Mouse (Mus musculus) CD4-positive helper T cell, adult 2 months (primary cell): ENCODE measurements around the gene Mark2.
"Not testable (repeated sequence)": the region's sequence is repeated elsewhere in the genome, so short reads cannot be mapped to it uniquely, and the experiment has no call there.

Source experiments
- DNase-seq: peaks from one replicate; pipeline ENCODE4 v3.0.0-alpha.2; 2012; ENCODE audit warnings: low read depth, missing footprints, low spot score

Gene Mark2

DNA sequence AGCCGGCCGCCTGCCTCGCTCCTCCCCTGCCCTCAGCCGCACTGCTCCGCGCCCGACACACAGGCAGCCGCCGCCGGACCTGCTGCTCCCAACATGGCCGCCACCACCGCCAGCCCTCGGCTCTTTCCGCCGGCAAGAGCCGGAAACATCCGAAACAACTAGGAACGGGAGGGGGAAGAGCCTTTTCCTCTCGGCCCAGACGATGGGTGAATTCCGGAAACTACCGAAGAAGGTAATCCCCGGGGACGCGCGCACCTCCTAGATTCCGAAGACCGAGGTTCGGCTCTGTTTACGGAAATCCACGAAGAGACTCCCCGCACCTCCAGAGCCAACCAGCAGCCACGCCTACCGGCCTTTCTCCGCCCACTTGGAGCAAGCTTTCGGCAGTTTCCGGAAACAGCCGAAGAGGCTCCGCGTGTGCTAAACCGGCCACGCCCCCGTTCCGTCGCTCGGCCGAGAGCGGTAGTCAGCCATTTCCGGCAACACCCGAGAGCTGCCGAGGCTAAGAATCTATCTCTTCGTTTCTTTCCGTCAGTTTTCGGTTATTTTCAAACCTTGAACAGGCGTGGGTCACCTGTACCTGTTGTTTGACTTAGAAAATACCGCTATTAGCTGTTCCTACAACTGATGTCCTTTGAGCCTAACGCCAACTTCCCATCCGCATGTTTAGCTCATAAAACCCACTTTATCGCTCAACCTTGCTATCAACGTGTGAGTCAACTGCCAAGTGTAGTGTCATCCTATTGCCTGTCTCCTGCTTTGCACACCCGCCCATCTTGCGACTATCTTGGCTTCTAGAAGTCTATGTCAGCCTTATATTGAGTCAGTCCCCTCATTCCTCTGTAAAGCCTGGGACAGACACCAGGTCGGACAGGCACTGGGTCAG is at the start of gene Mark2:
Gene Mark2 (minus strand): TSS at position 349 of the 886 bp plus-strand sequence.
- DNase-seq: peak; percentile 99

DNA sequence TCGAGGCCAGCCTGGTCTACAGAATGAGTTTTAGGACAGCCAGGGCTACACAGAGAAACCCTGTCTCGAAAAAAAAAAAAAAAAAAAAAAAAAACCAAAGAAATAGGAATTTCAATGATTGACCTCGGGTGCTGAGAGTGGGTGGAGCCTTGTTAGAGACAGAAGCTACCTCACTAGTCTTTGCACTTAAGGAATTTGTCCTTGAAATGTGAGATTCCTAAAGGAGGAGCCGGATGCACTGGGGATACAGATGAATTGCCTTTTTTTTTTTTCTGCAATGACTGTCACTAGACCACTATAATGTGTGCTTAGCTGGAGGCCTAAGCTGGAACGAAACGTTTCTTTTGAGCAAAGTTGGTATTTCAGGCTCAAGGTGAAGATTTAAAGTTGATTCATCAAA is 46.8 kb upstream of the Mark2 start:
- no peak for DNase-seq

DNA sequence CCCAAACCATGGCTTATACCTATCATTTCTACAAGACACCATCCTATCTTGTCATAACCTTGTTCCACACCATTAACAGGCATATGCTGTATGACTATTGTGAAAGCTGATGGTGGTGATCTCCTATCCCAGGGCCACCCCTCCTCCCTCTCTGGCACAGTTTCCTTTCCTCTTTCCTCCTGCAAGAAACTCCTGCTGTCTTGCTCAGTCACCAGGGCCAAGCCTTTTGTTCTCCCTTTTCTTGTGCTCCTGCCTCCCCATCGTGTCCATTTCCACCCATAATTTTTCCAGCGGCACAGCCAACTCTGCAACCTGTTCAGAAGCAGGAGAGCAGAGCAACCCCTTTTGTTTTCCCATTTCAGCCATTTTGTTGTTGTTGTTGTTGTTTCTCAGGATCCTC is 44.4 kb upstream of the Mark2 start:
- DNase-seq: no peak

DNA sequence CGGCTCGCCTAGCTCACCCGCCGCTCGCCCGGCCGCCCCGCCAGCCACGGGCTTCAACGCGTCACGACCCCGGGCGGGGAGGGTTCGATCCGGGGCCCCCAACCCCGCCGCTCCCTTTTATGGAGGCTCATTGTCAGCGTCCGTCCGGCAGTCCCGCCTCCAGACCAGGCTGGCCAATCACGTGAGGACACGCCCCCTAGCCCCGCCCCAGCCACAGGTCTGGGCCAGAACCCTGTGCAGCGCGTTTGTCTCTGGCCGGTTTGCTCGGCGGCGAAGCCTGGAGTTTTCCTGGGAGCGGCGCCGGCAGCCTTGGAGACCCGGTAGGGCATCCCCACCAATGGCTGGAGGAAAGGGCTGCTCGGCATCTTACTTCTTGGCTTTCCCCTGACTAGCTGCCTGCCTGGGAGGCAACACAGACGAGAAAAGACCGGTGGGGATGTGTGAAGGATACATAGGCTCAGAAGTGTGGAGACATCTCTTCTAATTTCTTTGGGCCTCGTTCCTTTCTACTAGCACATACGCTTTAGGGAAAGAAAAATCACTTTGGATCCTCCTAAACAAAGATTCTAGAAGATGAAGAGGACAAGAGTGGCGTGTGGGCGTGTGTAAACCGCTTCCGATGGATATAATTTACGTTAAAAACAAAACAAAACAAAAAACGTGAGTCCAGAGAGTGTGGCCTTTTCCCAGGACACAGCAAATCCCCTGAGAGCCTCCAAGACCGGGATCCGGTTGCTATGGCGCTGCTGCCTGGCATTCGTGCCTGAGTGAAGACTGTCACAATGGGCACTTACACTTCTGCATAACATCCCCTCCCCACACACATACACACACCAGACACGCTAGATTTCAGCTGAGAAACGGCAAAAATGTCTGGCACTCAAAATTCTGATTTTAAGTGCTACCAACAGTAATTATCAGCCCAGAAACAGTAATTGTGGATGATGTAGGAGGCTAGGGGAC is 41.5 kb upstream of the Mark2 start, which contains the start of gene Spindoc:
Gene Spindoc (minus strand): TSS at position 92 of the 963 bp plus-strand sequence.
- DNase-seq: peak; percentile 92

DNA sequence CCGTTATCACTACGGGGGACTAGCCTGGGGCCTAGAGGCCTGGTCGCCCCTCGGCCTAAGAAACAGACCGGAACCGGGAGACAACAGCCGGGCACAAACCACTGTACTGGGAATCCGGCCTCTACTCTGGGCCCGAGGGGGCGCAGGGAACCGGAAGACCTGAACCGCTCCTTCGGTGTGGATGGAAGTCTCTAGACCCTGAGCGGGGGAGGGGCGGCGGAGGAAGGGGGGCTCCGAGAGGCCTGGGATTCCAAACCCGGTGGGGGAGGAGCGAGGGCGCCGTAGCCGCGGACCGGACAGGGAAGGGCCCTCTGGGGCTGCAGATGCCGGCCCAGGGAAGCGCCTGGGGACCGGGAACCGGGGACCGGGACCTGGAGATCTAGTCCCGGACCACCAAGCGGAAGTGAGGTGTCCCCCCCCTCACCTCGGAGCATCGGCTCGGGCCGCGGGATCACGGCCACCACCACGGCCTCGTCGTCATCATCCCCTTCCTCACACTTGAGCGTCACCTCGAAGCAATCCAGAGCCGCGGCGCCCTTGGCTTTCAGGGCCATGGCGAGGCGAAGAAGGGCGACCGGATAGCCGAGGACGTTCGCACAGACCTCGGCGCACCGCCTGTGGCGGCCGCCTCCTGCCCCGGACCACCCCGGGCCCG is 40.7 kb upstream of the Mark2 start:
- DNase-seq: no peak

DNA sequence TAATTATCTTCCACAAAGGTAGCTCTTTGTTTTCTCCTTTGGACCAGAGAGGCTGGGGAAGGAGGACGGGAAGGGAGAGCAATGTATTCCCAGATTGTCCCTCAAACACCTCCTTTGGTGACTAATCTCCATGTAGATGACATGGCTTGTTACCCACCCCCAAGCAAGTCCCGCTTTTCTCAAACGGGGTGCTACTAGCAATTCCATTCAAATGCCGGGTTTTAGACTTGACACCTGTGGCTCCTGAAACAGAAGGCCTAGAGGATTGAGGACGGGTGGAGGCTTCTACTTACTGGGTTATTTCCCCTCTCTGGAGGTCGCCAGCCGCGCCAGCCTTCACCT is 40.2 kb upstream of the Mark2 start:
- no peak for DNase-seq

DNA sequence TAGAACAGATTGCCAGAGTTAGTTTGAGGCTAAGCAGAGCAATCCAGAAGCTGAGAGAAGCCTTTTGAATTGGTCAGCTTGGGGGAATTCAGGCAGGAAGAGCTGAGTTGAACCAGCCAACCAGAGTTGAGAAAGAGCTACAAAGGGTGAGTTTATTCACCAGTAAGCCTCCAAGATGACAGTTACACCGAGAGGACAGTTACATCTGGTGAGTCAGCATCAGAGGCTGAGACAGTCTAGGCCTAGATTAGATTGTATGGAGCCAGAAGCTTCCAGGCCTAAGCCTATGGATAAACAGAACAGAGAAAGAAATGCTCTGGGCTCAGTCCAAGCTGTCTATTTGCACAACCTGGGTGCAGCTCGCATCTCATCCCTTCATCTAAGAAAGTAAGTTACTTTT is 36.0 kb upstream of the Mark2 start:
- DNase-seq: no peak

DNA sequence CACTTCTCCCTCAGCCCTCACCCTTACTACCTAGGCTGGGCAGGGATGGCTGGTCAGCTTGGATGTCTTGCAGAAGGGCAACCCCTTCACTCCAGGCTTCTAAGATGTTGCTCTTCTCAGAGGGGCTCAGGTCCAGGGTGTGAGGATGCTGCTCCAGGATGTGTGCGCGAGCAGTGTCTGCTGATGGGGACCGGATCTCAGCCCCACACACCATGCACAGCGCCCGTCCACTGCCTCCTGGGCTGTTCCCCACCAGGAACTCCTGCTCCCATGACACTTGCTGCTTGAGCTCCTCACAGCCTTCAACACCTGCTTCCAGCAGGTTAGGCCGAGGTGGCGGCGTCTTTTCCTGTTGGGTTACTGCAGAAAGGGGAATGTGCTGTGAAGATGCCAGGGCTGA is 32.8 kb upstream of the Mark2 start:
- DNase-seq: no peak

DNA sequence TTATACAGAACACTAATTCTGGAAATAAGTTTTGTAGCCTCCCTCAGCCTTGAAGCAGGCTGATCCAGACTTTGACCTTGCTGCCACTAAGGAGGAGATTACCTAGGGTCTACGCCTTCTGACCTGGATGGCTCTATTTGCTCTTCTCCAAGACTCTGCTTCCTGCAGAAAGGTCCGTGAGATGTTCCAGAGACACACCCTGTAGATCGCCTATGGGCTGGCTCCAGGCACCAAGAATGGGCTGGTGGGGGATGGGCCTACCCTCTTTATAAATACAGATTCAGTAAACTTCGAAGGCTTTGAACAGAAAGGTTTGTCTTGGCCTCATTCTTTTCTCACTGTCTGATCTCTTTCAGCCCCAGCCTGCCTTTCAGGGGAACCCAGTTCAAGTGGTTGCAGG is 27.8 kb upstream of the Mark2 start:
- DNase-seq: not testable (repeated sequence)

DNA sequence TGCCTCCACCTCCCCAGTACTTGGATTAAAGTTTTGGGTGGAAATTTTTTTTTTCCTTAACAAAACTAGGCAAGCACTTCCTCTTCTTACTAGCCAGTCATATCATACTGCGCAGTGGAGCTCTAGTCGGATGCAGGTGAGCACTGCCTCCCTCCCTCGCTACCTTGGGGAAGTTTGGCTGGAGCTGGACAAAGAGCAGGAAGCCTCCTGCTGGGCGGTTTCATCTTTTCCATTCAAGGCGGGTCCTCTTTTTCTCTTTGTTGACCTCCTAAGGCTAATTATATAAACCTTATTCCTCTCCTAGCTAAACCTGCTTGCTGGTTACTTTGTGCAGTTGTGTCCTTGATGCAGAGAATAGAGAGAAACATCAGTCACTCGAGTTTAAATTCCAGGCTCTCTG is 12.0 kb upstream of the Mark2 start:
- no peak for DNase-seq

DNA sequence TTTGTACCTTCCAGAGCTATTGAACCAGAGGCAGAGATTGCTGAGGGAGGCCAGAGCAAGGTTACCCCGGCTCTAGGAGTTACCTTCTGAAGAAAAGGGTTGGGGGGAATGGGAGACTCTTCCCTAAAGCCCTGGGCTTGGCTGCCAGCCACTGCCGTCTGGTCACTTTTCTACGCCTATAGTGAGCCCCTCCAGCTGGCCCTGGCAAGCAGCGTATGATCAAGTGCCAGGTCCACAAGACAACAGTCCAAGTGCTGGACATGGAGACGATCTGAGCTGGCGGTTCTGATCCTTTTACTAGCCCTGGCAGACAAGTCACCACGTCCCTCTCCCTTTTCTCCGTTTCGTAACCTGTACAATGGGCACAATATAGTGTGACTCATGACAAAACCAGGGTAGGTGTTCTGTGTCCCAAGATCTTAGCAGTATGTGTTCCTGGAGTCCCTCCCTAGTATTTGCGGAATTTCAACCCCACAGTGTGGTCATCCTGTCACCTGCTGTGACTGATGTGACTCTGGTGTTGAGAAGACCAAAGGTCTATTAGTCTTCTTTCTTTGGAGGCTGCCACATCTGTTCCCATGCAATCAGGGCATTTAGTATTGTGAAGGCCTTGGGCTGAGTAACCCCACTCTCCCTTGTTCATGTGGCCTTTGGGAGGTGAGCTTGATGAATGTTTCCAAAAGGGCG is 11.3 kb upstream of the Mark2 start:
- no peak for DNase-seq

DNA sequence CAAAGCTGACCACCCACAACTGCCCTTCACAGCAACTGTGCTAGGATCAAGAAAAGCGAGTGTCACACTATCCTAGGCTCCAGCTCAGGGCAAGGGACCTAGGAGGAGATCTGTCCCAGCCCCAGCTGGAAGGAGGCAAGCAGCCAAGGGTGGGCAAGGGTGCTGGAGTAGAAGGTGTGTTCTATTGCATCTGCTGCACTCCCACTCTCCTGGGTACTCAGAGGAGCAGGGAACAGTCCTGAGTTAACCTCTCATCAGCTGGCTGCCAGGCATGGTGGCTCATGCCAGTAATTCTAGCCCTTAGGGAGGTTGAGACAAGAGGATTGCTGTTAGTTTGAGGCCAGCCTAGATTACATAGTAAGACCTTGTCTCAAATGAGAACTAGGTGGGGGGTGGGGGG is 8.3 kb upstream of the Mark2 start:
- no peak for DNase-seq

DNA sequence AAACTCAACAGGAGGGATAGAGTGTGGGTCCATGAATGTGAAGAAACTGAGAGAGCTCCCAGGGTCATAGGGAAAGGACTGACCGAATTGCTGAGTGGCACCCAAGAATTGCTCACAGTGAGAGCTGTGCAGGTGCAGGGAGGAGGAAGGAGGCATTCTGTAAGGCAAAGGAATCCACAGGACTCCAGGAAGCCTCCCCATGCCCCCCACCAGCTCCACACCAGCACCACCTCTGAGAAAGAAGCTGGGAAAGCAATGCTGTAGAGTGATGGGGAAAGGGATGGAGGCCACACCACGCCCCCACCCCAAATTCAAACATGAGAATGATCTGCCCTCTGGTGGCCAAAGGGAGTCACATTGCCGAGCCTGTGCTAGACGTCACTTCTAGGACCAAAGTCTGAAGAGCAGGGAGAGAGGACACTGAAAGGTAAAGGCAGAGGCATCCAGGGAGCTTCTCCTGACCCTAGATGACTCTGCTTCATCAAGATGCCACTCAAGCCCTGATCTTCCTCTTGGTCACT is 3.6 kb upstream of the Mark2 start:
- DNase-seq: peak; percentile 54

DNA sequence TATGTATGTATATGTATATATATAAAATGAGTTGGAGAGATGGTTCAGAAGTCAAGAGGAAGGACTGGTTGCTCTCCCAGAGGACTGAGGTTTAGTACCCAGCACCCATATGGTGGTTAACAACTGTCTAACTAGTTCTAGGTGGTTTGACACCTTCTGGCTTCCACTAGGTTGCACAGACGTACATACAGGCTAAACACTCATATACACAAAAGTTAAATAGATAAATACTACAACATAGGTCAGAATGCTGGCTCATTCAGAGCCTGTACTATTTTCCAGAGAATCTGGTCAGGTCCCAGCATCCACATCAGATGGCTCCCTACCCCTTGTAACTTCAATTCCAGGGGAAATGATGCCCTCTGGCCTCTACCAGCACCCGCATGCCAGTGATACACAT is 986 bp upstream of the Mark2 start:
- no peak for DNase-seq

DNA sequence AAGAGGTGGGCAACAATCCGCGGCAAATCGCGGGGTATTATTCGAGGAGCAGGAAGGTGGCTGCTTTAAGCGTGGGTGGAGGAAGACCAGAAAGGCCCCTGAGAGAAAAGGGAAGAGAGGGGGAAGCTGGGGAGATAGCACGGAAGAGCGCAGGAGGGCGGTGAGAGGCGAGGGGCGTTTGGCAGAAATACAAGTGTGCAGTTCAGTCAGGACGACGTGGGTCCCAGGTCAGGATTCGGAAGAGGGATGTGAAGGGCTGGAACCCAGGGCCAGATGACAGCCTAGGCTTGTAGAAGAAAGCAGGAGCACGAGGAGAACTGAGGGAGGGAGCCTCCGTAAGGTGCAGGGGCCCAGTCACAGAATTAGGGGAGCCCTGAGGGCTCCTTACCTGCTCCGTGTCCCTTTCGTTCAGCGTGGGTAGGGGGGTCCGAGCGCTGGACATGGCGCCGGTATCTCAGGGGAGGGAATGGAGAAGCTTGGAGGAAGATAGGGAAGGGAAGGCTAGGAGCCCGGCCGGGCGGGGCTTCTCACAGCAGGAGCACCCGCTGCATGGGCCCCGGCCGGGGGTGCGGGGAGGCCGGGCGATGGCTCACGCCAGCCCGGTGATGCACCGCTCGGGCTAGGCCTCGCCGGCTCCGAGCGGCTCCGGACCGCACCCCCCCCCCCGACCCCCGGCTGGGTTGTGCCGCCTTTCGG is 732 bp downstream of the Mark2 start:
- peak; percentile 43 for DNase-seq

DNA sequence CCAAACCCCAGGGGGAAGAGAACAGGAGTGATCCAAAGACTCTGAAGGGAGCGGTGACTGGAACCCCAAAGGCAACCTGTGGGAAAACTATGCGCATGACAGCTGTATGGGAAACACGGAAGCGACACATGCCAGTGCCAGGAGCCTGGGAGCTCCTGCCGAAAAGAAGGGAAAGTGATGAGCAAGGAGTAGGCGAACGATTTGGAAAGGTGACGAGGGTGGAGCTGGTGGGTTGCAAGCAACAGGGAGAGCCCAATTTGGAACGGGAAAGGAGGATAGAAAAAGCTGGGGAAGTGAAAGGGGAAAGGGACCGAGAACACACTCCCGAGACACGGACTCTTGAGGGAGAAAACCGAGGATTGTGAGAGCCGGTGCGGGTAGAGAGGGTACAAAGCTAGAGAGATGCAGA is 1.3 kb downstream of the Mark2 start:
- DNase-seq: no peak

DNA sequence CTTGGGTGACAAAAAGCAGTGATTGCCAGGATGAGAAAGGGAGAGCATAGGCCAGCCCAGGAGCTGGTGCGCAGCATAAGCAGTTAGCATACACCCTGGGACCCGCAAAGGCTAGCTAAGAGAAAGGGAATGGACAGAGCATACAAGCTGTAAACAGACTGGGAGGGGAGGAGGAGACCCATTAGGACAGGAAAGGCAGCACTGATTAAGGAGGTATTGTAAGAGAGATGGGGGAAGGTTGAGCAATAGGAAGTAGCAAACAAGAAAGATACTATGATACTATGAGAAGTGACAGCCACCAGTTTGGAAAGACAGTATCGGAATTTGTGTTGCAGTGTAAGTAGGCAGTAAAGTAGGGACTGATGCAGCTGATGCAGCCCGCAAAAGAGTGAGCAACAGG is 1.8 kb downstream of the Mark2 start:
- DNase-seq: peak; percentile 13

DNA sequence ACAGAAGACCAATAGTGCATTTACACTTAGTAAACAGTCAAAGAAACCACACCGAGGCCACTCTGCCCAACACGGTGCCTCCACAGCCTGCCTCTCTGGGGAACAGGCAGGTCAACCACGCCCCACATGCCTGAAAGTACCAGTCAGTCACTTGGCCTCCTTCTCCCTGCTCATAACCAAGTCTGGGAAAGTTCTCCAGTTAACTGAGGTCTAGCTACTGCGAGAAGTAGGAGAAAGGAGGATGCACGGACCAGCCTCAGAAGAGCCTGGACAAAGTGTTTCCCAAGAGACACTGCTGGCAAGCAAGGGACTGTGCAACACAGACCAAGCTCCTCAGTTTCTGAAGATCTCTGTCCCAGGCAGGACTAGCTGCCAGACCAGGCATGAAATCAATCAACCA is 2.6 kb downstream of the Mark2 start:
- DNase-seq: no peak

DNA sequence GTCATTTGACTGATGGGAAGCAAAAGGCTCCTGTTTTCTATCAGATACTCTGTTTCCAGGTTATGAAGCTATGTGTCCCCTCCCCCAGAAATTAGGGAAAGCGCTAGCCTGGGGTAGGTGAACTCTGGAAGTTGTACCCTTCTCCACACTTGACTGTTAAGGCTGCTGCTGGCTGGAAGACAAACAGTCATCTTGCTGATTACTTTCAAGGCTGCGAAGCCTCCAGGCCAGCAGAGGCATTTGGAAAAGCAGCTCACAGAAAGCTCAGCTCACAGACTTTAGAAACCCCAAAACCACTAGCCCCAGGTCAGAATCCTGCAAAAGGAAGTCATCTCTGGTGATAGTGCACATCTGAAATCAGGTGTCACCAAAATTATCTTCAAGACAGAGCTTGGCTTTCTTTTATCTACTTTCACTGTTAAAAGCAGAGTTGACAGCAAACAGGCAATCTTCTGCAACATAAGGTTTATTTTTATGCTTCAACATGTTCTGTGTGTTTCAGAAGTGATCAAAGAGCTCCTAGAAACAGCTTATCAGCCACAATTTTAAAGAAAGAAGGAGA is 3.8 kb downstream of the Mark2 start:
- peak; percentile 55 for DNase-seq

DNA sequence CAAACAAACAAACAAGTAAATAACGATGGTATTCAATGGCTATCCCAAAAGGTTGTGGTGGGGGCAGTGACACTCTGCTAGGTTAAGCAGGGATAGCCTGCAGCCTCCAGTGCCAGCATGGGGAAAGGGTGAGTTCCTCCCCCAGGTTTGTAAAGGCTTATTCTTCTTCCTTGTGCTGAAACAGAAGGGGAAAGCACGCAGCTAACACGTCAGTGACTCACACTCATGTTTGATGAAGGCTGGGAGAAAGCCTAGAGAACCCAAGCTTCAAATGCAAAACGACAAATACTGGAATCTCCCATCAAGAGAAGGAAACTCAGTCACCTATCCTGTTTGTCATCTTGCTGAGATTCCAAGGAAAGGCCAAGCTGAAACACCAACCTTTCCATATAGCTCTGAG is 6.0 kb downstream of the Mark2 start:
- DNase-seq: no peak
